Mouse (Mus musculus) right cerebral cortex, adult 2 months (tissue): ENCODE measurements around the gene Smarcb1.

ENCODE experiments used
- DNase-seq, 2 experiments: peaks; one replicate each; pipeline ENCODE4 v3.0.0; 2021 to 2022; ENCODE audit warnings: low spot score in 2 of 2

The Smarcb1 gene

DNA sequence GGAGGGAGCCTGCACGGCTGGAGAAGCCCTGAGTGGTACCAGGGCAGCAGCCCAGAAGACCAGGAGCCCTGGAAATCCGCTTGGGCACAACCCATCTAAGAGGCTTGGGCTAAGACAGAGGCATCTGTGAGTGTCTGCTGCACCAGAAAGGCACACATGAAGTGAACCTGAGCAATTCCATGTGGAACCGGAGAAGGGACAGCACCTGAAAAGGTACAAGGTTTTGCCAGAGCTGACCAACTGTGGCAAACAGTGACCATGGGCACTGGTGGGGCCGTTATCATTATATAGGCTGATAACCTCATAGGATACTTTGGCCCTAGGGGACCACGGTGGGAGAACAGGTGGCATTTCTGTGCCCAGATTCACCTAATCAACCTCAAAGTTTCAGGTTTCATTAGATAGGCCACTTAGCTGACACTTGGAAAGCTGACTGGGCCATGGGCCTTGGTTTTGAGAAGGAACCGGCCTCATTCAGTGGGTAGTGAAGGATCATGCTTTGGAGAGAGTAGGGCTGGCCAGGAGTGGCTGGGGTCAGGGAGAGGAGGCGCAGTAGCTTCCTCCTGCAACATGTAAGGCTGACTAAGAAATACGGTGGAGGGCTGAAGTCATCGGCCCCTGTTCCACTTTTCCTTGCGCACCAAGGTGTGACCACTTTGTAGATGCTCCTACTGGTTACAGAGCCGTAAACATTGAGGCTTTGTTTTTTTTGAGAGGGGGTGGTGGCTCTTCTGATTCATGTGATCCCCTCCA is 65.1 kb downstream of the Smarcb1 start:
- DNase-seq: no peak

DNA sequence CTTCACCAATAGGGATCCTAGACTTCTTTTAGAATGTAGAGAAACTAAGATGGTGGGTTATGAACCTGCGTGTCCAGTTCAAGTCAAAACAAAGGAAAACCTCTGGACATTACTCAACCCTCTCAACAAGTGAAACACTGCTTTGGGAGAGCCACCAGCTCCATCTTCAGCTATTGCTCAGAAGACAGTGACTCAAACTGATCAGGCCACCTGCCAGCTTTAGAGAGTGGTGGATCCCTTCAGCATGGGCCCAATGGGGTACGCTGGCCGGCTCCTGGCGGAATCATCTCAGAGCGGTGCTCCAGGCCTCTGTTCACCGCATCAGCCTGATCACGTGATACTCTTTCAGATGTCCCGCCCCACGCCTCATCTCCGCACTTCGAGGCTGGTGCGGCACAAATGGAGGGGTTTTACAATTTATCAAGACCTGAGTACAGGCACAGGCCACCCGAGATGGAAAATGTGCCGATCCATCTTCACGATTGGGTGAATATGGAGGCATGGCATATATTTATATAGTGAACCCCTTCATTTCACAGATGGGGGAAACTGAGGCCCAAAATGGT is 65.9 kb downstream of the Smarcb1 start:
- DNase-seq: peak in 1 of 2 experiments; percentile 42

DNA sequence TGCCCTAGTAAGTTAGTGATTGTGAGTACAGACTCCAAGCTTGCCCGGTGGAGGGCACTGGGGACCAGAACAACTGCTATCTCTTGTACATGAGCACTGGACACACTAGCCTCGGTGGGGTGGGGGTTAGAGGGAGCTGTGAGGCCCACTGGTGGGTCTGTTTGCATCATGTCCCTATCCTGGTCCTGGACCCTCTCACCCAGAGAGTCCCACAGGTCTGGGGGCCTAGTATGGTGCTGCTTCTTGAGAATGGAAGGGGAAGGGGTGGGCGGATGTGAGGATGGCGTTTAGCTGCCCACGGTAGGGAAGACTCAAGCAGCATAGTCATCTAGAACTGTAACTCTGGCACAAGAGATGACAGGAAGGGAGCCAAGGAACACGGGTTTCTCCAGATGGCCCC is 66.6 kb downstream of the Smarcb1 start:
- DNase-seq: no peak

DNA sequence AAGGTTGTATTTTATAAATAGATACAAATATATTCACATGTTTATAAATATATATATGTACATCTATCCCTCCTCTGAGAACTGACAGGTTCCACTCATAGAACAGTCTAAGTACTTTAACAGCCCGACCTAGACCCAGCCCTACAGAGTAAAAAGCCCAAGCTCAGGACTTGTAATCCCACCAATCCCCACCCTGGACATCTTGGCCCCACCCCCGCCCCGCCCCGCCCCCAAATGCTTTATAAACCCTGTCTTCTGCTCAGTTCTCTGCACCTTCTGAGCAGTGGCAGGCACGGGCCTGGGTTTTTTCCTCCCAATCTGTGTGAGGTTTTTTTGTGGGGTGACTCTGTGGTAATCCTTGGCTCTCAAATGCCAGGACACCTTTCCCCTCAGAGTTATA is 67.3 kb downstream of the Smarcb1 start:
- no peak for DNase-seq

DNA sequence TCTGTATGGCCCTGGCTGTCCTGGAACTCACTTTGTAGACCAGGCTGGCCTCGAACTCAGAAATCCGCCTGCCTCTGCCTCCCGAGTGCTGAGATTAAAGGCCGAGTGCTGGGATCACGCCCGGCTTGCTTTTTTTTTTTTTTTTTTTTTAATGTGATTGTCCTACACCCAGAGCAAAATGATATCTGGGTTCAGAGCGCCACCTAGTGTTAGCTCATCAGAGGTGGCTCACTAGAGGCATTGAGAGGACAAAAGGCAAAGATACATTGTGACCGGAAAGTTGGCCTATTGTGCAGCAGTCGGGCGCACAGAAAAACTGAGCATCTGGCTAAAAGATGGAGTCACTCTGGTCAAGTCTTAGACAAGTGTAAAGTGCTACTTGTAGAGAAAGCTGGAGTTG is 68.0 kb downstream of the Smarcb1 start:
- peak; percentile 88 to 93 for DNase-seq

DNA sequence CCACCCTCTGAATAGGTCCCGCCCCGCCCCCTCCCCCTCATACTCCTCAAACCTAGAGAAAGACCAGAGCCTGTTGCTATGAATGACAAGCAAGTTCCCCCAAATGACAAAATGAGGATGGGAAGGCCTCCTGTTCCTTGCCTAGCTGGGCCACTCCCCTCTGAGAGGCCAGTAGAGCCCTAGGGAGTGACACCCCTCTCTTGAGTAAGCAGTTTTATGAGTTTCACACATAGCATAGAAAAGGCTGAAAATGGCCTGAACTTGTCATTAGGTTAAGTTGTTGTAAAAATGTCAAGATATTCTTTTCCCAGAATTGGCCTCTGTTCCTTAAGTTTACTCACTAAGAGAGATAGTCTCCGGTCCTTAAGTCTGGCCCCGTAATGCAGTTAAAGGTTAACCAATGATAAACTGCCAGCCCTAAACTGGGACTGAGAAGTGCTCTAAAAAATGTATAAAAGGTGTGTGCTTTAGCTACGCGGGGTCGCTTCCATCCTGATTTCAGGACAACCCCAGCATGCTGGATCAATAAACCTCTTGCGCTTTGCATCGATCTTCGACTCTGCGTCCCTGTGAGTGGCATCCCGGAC is 68.8 kb downstream of the Smarcb1 start:
- DNase-seq: no peak

DNA sequence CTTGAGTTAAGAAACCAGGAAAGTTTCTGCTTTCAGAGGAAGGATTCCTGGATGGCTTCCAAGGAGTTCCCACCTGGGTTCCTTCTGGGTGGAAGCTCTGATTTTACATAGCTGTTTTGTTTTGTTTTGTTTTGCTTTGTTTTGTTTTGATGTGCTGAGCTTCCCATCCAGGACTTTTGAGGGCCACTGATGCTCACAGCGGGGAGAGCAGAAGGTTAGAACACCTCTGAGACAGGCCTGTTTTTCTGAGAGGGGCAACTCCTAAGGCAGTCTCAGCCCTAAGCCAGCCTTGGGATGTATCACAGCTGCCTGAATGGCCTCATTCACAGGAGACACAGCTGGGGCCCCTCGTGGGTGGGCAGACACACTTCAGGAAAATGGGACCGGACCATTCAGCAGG is 69.7 kb downstream of the Smarcb1 start:
- DNase-seq: no peak

DNA sequence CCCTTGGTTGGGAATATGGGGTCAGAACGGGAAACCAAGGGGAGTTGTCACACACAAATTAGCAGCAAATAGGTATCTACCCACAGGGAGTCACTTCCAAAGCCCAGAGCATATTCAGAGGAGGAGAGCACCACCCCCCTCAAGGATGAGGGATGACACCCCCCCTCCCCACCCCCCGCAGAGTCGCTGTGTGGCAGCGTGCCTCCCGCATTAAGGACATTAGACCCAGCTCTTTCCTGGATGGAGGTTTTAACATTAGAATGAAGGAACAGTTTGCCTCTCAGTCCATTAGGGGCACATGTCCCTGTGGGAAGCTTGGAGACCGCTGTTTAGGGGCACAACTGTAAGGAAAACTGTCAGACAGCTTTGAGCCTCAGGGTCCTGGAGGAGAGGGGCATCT is 70.3 kb downstream of the Smarcb1 start:
- no peak for DNase-seq

DNA sequence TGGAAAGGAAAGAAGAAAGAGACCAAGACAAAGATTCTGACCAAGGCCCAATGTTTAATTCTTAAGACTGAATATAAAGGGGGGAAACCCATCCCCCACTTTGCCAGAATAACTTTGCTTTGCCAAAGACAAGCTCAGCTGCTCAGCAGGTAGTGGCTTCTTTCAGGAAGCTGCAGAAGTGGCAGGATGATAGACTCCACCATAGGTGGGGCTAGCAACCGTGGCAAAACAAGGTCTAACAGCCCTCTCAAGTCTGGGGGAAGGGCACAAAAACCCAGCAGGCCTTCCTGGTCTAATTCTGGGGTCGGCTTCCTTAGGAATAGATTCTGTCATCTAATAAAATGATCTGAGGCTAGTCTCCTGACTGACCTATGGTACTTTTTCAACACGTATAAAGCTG is 73.0 kb downstream of the Smarcb1 start:
- DNase-seq: no peak
